Mouse (Mus musculus) stomach, embryonic 14.5 days (tissue): ENCODE data around the gene Cd33. TPM values are rescaled to one million over a fixed set of nuclear protein-coding genes. Genes with fewer than 3 reads are reported as not detected.

Source experiments
- ATAC-seq: fragments of 200-750 bp; cut with Nextera tagmentation; 2 replicates; pipeline ENCODE4 v1.8.0; 2017; ENCODE audit warnings: low read depth, moderate TSS enrichment; ENCODE audit not compliant: insufficient number of reproducible peaks, insufficient read depth, low FRiP score
- H3K27ac ChIP-seq: fragments of 300-500 bp; sonication (generic); 2 replicates; pipeline ENCODE4 v1.5.1; 2014; ENCODE audit warnings: mild to moderate bottlenecking, low read length, moderate library complexity, mixed read lengths
- H3K27me3 ChIP-seq: fragments of 300-500 bp; sonication (generic); 2 replicates; pipeline ENCODE4 v1.6.1; 2014; ENCODE audit warnings: low read length, control low read depth, mixed read lengths; ENCODE audit not compliant: control insufficient read depth, insufficient read depth
- H3K36me3 ChIP-seq: fragments of 300-500 bp; sonication (generic); 2 replicates; pipeline ENCODE4 v1.6.1; 2014; ENCODE audit warnings: mild to moderate bottlenecking, control low read depth, low read length, moderate library complexity, mixed read lengths; ENCODE audit not compliant: control insufficient read depth, insufficient read depth
- H3K4me1 ChIP-seq: fragments of 300-500 bp; sonication (generic); 2 replicates; pipeline ENCODE4 v1.6.1; 2014; ENCODE audit warnings: low read length, control low read depth, mixed read lengths; ENCODE audit not compliant: control insufficient read depth, insufficient read depth
- H3K4me2 ChIP-seq: fragments of 300-500 bp; sonication (generic); replicated peaks from 2 replicates; pipeline ENCODE4 v1.6.1; 2014; ENCODE audit warnings: low read depth, low read length, control low read depth
- H3K4me3 ChIP-seq: fragments of 300-500 bp; sonication (generic); 2 replicates; pipeline ENCODE4 v1.5.1; 2014; ENCODE audit warnings: low read depth, low read length, control low read depth
- H3K9ac ChIP-seq: fragments of 300-500 bp; sonication (generic); replicated peaks from 2 replicates; pipeline ENCODE4 v1.6.1; 2014; ENCODE audit warnings: low read depth, mild to moderate bottlenecking, control low read depth, low read length, moderate library complexity, mixed read lengths
- H3K9me3 ChIP-seq: fragments of 300-500 bp; sonication (generic); 2 replicates; pipeline ENCODE4 v1.6.1; 2016; ENCODE audit warnings: low read depth, low read length, control low read depth; ENCODE audit not compliant: control insufficient read depth
- WGBS: fragments of 180-500 bp; shearing (Covaris S2); extraction: QIAGEN DNeasy Blood & Tissue Kit; methylation state at CpG from one replicate; pipeline ENCODE4 v1.1.7; 2014; 5-methylcytosine and 5-hydroxymethylcytosine counted together
- polyA plus RNA-seq: library from polyadenylated mRNA; unstranded; fragments of >200 nt; fragmentation: Nextera tagmentation; extraction: Ambion mirVana; gene quantifications from 2 replicates; pipeline ENCODE4 v1.2.1, GENCODE M21; 2014

The Cd33 gene
- polyA plus RNA-seq, 1 experiment from 2014 or later, result 1.9 TPM

DNA sequence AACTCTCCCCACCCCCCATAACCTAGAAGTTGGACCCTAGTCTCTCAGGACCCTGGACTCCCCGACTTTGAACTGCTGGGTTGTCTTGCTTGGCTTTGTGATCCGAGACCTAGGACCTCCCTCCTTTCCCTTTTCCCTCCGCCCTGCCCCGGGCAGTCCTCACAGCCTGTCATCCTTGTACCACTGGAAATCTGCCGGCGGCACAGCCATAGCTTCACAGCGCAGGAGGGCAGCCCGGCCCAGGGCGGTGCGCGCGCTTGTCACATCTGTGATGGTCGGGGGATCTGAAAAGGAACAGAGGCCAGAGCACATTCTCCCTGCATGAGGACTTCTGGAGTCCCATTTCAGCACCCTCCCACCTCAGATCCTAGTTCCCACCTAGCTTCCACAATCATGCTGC lies 67.9 kb downstream of the Cd33 start:
- no peak overlapping the region for H3K9ac ChIP-seq
- peak; percentile 20; the same call in 1 of the 2 replicates for ATAC-seq
- H3K4me2 ChIP-seq, result no peak overlapping the region
- H3K4me3 ChIP-seq, result no peak overlapping the region
- H3K4me1 ChIP-seq, result no peaks in the 10 kb centered on the region
- no peaks in the 10 kb centered on the region for H3K36me3 ChIP-seq
- H3K27ac ChIP-seq, result no peak overlapping the region
- H3K9me3 ChIP-seq, result no peaks in the 10 kb centered on the region
- WGBS, result 9% methylated on average over 13 of the region's 13 CpGs
- peaks cover 16% of the 10 kb centered on the region for H3K27me3 ChIP-seq

DNA sequence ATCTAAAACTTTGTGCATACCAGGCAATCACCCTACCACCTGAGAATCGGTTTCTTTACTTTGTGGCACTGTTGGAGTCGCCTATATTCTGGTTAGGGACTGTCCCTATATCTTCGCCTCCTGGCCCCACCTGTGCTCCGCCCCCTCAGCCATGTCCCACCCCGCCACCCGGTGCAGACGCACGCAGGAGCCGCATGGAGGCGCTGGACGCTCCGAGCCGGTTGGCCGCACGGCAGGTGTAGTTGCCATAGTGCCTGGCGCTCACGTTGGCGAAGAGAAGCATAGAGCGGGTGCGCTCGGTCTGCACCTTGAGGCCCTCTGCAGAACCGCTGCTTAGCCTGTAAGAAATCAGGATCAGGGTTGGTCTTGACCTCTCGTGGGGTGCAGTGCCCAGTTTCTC lies 68.5 kb downstream of the Cd33 start:
- H3K27ac ChIP-seq, result no peak overlapping the region
- H3K9me3 ChIP-seq, result no peaks in the 10 kb centered on the region
- H3K36me3 ChIP-seq, result no peaks in the 10 kb centered on the region
- H3K27me3 ChIP-seq, result peaks cover 16% of the 10 kb centered on the region
- H3K4me2 ChIP-seq, result no peak overlapping the region
- no peaks in the 10 kb centered on the region for H3K4me1 ChIP-seq
- no peak overlapping the region for H3K4me3 ChIP-seq
- H3K9ac ChIP-seq, result no peak overlapping the region
- ATAC-seq, result no peak
- 11% methylated on average over 23 of the region's 23 CpGs for WGBS

Other genes starting within 250 kb of the Cd33 start
- 14.0 and 15.5 TPM in 2 replicates for gene Zfp715, start 231.1 kb downstream of the Cd33 start, polyA plus RNA-seq
- 0.25 TPM in 1 of 2 replicates, not detected in the other for gene Siglecf, start 193.1 kb downstream of the Cd33 start, polyA plus RNA-seq
- gene Siglecg, start 136.2 kb downstream of the Cd33 start, polyA plus RNA-seq, result 0.15 and 0.19 TPM in 2 replicates
- gene Lim2, start 116.8 kb downstream of the Cd33 start, polyA plus RNA-seq, result not detected in 2 replicates
- 0.39 and 1.4 TPM in 2 replicates for gene Nkg7, start 107.4 kb downstream of the Cd33 start, polyA plus RNA-seq
- not detected in 2 replicates for gene Cldnd2, start 103.6 kb downstream of the Cd33 start, polyA plus RNA-seq
- 290 and 313 TPM in 2 replicates for gene Etfb, start 100.3 kb downstream of the Cd33 start, polyA plus RNA-seq
- 0.30 and 0.46 TPM in 2 replicates for gene Gm45233, start 100.3 kb downstream of the Cd33 start, polyA plus RNA-seq
- gene Vsig10l, start 81.3 kb downstream of the Cd33 start, polyA plus RNA-seq, result 3.0 and 6.1 TPM in 2 replicates
- gene Iglon5, start 54.4 kb downstream of the Cd33 start, polyA plus RNA-seq, result 0.75 and 0.91 TPM in 2 replicates
- gene 4931406B18Rik, start 38.5 kb downstream of the Cd33 start, polyA plus RNA-seq, result not detected in 2 replicates
- gene Zfp658, start 17.8 kb upstream of the Cd33 start, polyA plus RNA-seq, result 3.2 and 5.0 TPM in 2 replicates
- gene Zfp719, start 35.2 kb upstream of the Cd33 start, polyA plus RNA-seq, result 14.7 and 14.8 TPM in 2 replicates
- gene Zfp819, start 62.7 kb upstream of the Cd33 start, polyA plus RNA-seq, result 0.23 and 0.36 TPM in 2 replicates
- 0.17 TPM in 1 of 2 replicates, not detected in the other for gene Ceacam18, start 90.3 kb upstream of the Cd33 start, polyA plus RNA-seq
- 0.80 and 0.95 TPM in 2 replicates for gene Siglece, start 115.7 kb upstream of the Cd33 start, polyA plus RNA-seq
- 11.0 TPM in 2 replicates for gene Ctu1, start 127.6 kb upstream of the Cd33 start, polyA plus RNA-seq
- 0.32 TPM in 1 of 2 replicates, not detected in the other for gene Klk14, start 146.0 kb upstream of the Cd33 start, polyA plus RNA-seq
- 1.6 and 1.8 TPM in 2 replicates for gene Klk13, start 168.1 kb upstream of the Cd33 start, polyA plus RNA-seq
- 0.27 TPM in 1 of 2 replicates, not detected in the other for gene Klk12, start 224.5 kb upstream of the Cd33 start, polyA plus RNA-seq
- 2.6 TPM in 2 replicates for gene Klk11, start 230.2 kb upstream of the Cd33 start, polyA plus RNA-seq
- gene Klk10, start 236.6 kb upstream of the Cd33 start, polyA plus RNA-seq, result 3.1 and 3.5 TPM in 2 replicates
- gene Klk9, start 247.5 kb upstream of the Cd33 start, polyA plus RNA-seq, result 0.17 TPM in 1 of 2 replicates, not detected in the other